Mouse (Mus musculus) thymus, adult 2 months (tissue): Measurements from ENCODE around the gene Srp68.

Experiments
- CTCF ChIP-seq: fragments of 200-500 bp; IDR thresholded peaks from 2 replicates; pipeline ENCODE4 v1.5.1; 2012; ENCODE audit warnings: mild to moderate bottlenecking, control low read depth, low read length, moderate library complexity, borderline replicate concordance; ENCODE audit not compliant: control insufficient read depth, poor library complexity, insufficient read depth; ENCODE audit errors: extremely low read depth
- POLR2A ChIP-seq: fragments of 200-500 bp; IDR thresholded peaks from 2 replicates; pipeline ENCODE4 v1.6.1; 2012; ENCODE audit warnings: mild to moderate bottlenecking, low read length, control low read depth, moderate library complexity; ENCODE audit not compliant: control insufficient read depth, poor library complexity, insufficient read depth; ENCODE audit errors: extremely low read depth

GRCm38 (mm10) chr11:116309601-116310000 is 35.6 kb upstream of the Srp68 start:
- TF ChIP-seq POLR2A (no peak), CTCF (no peak)
